Mouse (Mus musculus) midbrain, embryonic 16.5 days (tissue): ENCODE results near the gene Tsc1. TPM values are rescaled to one million over a fixed set of nuclear protein-coding genes. Genes with fewer than 3 reads are reported as not detected.

Experiments used
- ATAC-seq: fragments of 200-750 bp; cut with Nextera tagmentation; 2 replicates; pipeline ENCODE4 v1.8.0; 2017; ENCODE audit warnings: moderate TSS enrichment
- H3K27ac ChIP-seq: fragments of 300-500 bp; sonication (generic); 2 replicates; pipeline ENCODE4 v1.5.1; 2014; ENCODE audit warnings: mild to moderate bottlenecking, low read length, mixed read lengths
- H3K27me3 ChIP-seq: fragments of 300-500 bp; sonication (generic); 2 replicates; pipeline ENCODE4 v1.6.1; 2014; ENCODE audit warnings: low read depth, low read length, mixed read lengths; ENCODE audit not compliant: control insufficient read depth, insufficient read depth
- H3K36me3 ChIP-seq: fragments of 300-500 bp; sonication (generic); 2 replicates; pipeline ENCODE4 v1.6.1; 2014; ENCODE audit warnings: mild to moderate bottlenecking, low read length, moderate library complexity, mixed read lengths; ENCODE audit not compliant: control insufficient read depth, insufficient read depth
- H3K4me1 ChIP-seq: fragments of 300-500 bp; sonication (generic); 2 replicates; pipeline ENCODE4 v1.6.1; 2014; ENCODE audit warnings: mild to moderate bottlenecking, low read length, mixed read lengths; ENCODE audit not compliant: control insufficient read depth, insufficient read depth
- H3K4me2 ChIP-seq: fragments of 300-500 bp; sonication (generic); 2 replicates; pipeline ENCODE4 v1.6.1; 2014; ENCODE audit warnings: mild to moderate bottlenecking, low read length, mixed read lengths
- H3K4me3 ChIP-seq: fragments of 300-500 bp; sonication (generic); 2 replicates; pipeline ENCODE4 v1.5.1; 2014; ENCODE audit warnings: low read depth, mild to moderate bottlenecking, low read length, moderate library complexity, mixed read lengths
- H3K9ac ChIP-seq: fragments of 300-500 bp; sonication (generic); 2 replicates; pipeline ENCODE4 v1.6.1; 2014; ENCODE audit warnings: low read depth, low read length, mixed read lengths
- H3K9me3 ChIP-seq: fragments of 300-500 bp; sonication (generic); replicated peaks from 2 replicates; pipeline ENCODE4 v1.6.1; 2014; ENCODE audit warnings: mild to moderate bottlenecking, low read length, mixed read lengths; ENCODE audit not compliant: control insufficient read depth, poor library complexity, severe bottlenecking
- WGBS: fragments of 180-500 bp; shearing (Covaris S2); extraction: QIAGEN DNeasy Blood & Tissue Kit; methylation state at CpG from one replicate; pipeline ENCODE4 v1.1.7; 2014; 5-methylcytosine and 5-hydroxymethylcytosine counted together
- polyA plus RNA-seq: library from polyadenylated mRNA; unstranded; fragments of >200 nt; fragmentation: Nextera tagmentation; extraction: Ambion mirVana; gene quantifications from 2 replicates; pipeline ENCODE4 v1.2.1, GENCODE M21; 2015

Tsc1 gene
- polyA plus RNA-seq, 1 experiment from 2014 or later = 30.4 TPM

- Histone ChIP-seq H3K27ac (no peak overlapping the region), H3K4me1 (no peaks in the 10 kb centered on the region), H3K9me3 (no peaks in the 10 kb centered on the region), H3K9ac (no peak overlapping the region), H3K4me3 (no peak overlapping the region), H3K36me3 (no peaks in the 10 kb centered on the region), H3K27me3 (no peaks in the 10 kb centered on the region), H3K4me2 (no peak overlapping the region)
- 72% methylated on average over 10 of the region's 10 CpGs for WGBS
- no peak for ATAC-seq
These were observed 28.5 kb upstream of the Tsc1 start for GRCm38 (mm10) chr2:28612436-28613063.

DNA sequence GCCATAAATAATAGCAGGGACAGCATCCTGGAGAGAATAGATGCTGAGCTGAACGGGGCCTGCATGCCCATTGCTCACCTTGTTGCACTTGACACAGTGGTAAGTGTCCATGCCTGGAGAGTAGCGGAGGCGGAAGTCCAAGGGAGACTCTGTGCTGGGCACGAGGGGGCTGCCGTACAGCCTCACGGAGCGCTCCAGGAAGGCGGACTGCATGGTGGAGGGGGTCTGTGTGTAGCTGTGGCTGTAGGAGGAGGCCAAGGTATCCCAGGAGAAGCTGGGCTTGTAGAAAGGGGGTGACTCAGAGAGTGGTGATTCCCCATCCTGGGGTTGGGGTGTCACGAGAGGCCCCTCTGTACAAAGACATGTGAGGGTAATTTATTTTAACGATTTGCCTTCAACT is 27.4 kb upstream of the Tsc1 start:
- ATAC-seq = no peak
- H3K4me2 ChIP-seq = no peak overlapping the region
- H3K4me3 ChIP-seq = no peak overlapping the region
- H3K27me3 ChIP-seq = no peaks in the 10 kb centered on the region
- no peaks in the 10 kb centered on the region for H3K9me3 ChIP-seq
- H3K4me1 ChIP-seq = no peaks in the 10 kb centered on the region
- 92% methylated on average over 10 of the region's 10 CpGs for WGBS
- no peaks in the 10 kb centered on the region for H3K36me3 ChIP-seq
- no peak overlapping the region for H3K27ac ChIP-seq
- H3K9ac ChIP-seq = no peak overlapping the region

GRCm38 (mm10) chr2:28616358-28616757 is 24.7 kb upstream of the Tsc1 start:
- H3K27ac ChIP-seq = no peak overlapping the region
- no peak for ATAC-seq
- no peak overlapping the region for H3K4me3 ChIP-seq
- no peak overlapping the region for H3K9ac ChIP-seq
- no peaks in the 10 kb centered on the region for H3K4me1 ChIP-seq
- H3K36me3 ChIP-seq = no peaks in the 10 kb centered on the region
- H3K9me3 ChIP-seq = no peaks in the 10 kb centered on the region
- 39% methylated on average over 5 of the region's 5 CpGs for WGBS
- no peak overlapping the region for H3K4me2 ChIP-seq
- peaks cover 8% of the 10 kb centered on the region for H3K27me3 ChIP-seq

- H3K4me1 ChIP-seq = no peaks in the 10 kb centered on the region; the same call in 1 of the 2 replicates
- H3K4me3 ChIP-seq = no peak overlapping the region
- ATAC-seq = no peak
- no peaks in the 10 kb centered on the region for H3K36me3 ChIP-seq
- H3K27me3 ChIP-seq = peaks cover 11% of the 10 kb centered on the region
- no peak overlapping the region for H3K27ac ChIP-seq
- no peak overlapping the region for H3K9ac ChIP-seq
- H3K9me3 ChIP-seq = no peaks in the 10 kb centered on the region
- 76% methylated on average over 9 of the region's 9 CpGs for WGBS
- no peak overlapping the region for H3K4me2 ChIP-seq
These were observed 24.2 kb upstream of the Tsc1 start for GRCm38 (mm10) chr2:28616874-28617273.

DNA sequence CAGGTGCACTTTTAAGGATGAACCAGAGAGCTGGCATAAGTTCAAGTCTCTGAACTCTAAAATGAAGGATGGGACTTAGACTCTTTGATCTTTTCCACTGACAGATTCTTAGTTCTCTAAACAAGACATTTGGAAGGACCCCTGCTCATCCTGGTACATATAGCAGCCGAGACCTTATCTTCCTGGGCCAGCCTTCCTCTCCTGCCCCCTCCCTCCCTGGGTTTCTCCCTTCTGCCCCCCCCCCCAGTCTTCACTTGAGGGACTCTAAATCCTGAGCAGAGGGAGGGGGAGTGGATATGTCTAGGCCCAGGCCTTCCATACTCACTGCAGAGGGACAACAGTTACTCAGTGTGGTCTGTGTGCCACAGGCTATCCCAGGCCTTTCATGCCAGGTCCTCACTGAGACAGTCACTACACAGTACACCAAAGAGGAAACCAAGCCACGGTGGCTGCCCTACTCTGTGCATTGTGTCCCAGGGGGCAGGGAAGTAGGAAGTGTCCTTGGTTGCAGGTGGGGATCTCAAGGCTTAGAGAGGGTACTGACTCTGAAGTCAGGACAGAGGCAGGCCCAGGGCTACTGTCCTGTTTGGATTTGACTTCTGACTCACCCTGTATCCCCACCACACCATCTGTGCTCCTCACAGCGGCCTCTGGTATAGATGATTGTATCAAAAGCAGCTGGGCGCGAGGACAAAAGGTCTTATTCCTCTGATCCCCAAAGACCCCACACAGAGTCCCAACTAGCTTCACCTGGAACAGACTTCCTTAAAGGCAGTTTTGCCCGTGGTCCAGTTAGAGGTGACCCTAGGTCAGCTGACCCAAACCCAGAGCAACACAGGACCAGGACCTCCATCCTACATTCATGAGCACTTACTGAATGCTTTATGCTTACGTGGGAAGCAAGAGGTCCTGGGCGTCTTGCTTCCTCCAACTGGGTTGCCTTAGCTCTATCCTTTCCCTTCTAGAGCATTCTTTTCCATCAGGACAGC is 23.2 kb upstream of the Tsc1 start:
- ATAC-seq = no peak
- Histone ChIP-seq H3K9ac (no peak overlapping the region), H3K36me3 (no peaks in the 10 kb centered on the region), H3K4me3 (no peak overlapping the region), H3K4me2 (no peak overlapping the region), H3K27me3 (peaks cover 12% of the 10 kb centered on the region), H3K27ac (no peak overlapping the region), H3K4me1 (no peaks in the 10 kb centered on the region; the same call in 1 of the 2 replicates), H3K9me3 (no peaks in the 10 kb centered on the region)
- WGBS = 71% methylated on average over 8 of the region's 8 CpGs

DNA sequence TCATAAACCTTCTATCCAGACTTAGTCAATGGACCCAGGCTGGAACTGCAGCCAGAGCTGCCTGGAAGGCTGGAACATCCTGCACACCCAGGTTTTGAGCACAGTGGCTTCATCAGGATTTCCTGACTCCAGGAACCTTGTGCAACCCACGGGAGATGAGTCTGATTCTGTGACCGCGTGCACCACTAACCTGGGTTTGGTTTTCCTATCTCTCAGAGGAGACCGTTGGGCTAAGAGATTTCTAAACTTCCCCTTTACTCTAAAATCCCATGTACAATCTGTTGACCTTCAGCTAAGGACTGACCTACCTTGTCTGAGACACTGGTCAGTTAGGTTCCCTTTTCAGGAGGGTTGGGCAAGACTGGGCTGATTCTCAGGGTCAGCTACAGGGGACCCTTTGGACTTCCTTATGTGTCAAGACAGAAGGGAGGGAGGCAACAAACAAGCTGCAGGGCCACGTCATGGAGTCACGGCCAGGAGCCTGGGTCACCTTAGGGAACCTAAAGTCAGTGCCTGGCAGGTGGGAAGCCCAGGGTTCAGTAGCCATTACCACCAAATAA is 22.2 kb upstream of the Tsc1 start:
- no peaks in the 10 kb centered on the region for H3K9me3 ChIP-seq
- no peak overlapping the region for H3K4me2 ChIP-seq
- no peaks in the 10 kb centered on the region; the same call in 1 of the 2 replicates for H3K4me1 ChIP-seq
- ATAC-seq = no peak
- H3K27ac ChIP-seq = no peak overlapping the region
- H3K4me3 ChIP-seq = no peak overlapping the region
- no peak overlapping the region for H3K9ac ChIP-seq
- no peaks in the 10 kb centered on the region for H3K36me3 ChIP-seq
- peaks cover 12% of the 10 kb centered on the region for H3K27me3 ChIP-seq
- 84% methylated on average over 6 of the region's 6 CpGs for WGBS

GRCm38 (mm10) chr2:28619369-28619768 is 21.7 kb upstream of the Tsc1 start:
- Histone ChIP-seq H3K9me3 (no peaks in the 10 kb centered on the region), H3K27me3 (peaks cover 12% of the 10 kb centered on the region), H3K4me1 (no peaks in the 10 kb centered on the region; the same call in 1 of the 2 replicates), H3K27ac (no peak overlapping the region), H3K36me3 (no peaks in the 10 kb centered on the region), H3K4me3 (no peak overlapping the region), H3K9ac (no peak overlapping the region), H3K4me2 (no peak overlapping the region)
- no peak for ATAC-seq
- WGBS = 83% methylated on average over 6 of the region's 6 CpGs

DNA sequence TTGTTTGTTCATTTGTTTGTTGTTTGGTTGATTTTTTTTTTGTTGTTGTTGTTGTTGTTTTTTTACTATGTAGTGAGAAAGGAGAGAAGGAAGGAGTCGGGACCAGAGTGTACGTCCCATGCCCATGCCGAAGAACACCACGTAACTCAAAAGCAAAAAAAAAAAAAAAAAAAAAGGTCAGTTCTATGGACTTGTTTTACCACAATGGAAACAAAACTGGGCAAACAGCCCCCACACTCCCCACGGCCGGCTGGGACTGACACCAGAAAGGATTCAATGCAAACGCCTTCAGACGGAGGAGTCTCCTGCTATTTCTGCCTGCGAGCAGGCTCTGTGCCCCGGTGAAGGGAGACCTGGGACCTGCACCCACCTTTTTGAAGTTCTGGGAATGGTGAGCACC is 20.5 kb upstream of the Tsc1 start:
- Histone ChIP-seq H3K27ac (no peak overlapping the region), H3K9ac (no peak overlapping the region), H3K4me2 (no peak overlapping the region), H3K4me1 (no peaks in the 10 kb centered on the region; the same call in 1 of the 2 replicates), H3K36me3 (no peaks in the 10 kb centered on the region), H3K4me3 (no peak overlapping the region), H3K9me3 (no peaks in the 10 kb centered on the region), H3K27me3 (peaks cover 12% of the 10 kb centered on the region)
- ATAC-seq = no peak
- 67% methylated on average over 10 of the region's 10 CpGs for WGBS

GRCm38 (mm10) chr2:28621111-28621510 is 19.9 kb upstream of the Tsc1 start:
- H3K27ac ChIP-seq = no peak overlapping the region
- ATAC-seq = no peak
- H3K9me3 ChIP-seq = no peaks in the 10 kb centered on the region
- no peak overlapping the region for H3K9ac ChIP-seq
- H3K4me3 ChIP-seq = no peak overlapping the region
- no peaks in the 10 kb centered on the region; the same call in 1 of the 2 replicates for H3K4me1 ChIP-seq
- WGBS = 24% methylated on average over 2 of the region's 2 CpGs
- H3K36me3 ChIP-seq = no peaks in the 10 kb centered on the region
- peaks cover 12% of the 10 kb centered on the region for H3K27me3 ChIP-seq
- no peak overlapping the region for H3K4me2 ChIP-seq
